Mouse (Mus musculus) stomach, embryonic 15.5 days (tissue): ENCODE results near the gene Gm14412. TPM values are rescaled to one million over a fixed set of nuclear protein-coding genes. Genes with fewer than 3 reads are reported as not detected.
"Not testable (repeated sequence)": the region's sequence is repeated elsewhere in the genome, so short reads cannot be mapped to it uniquely, and the experiment has no call there.

ENCODE experiments used
- ATAC-seq: fragments of 200-750 bp; cut with Nextera tagmentation; 2 replicates; pipeline ENCODE4 v1.8.0; 2017; ENCODE audit warnings: low read depth, moderate number of reproducible peaks, moderate TSS enrichment; ENCODE audit not compliant: insufficient read depth, low FRiP score
- H3K27ac ChIP-seq: fragments of 300-500 bp; sonication (generic); 2 replicates; pipeline ENCODE4 v1.5.1; 2015; ENCODE audit warnings: mild to moderate bottlenecking, inconsistent platforms
- H3K27me3 ChIP-seq: fragments of 300-500 bp; sonication (generic); replicated peaks from 2 replicates; pipeline ENCODE4 v1.6.1; 2015; ENCODE audit warnings: inconsistent platforms
- H3K36me3 ChIP-seq: fragments of 300-500 bp; sonication (generic); 2 replicates; pipeline ENCODE4 v1.6.1; 2015; ENCODE audit warnings: inconsistent platforms
- H3K4me1 ChIP-seq: fragments of 300-500 bp; sonication (generic); 2 replicates; pipeline ENCODE4 v1.6.1; 2015; ENCODE audit warnings: inconsistent platforms
- H3K4me2 ChIP-seq: fragments of 300-500 bp; sonication (generic); 2 replicates; pipeline ENCODE4 v1.6.1; 2015; ENCODE audit warnings: mild to moderate bottlenecking, inconsistent platforms
- H3K4me3 ChIP-seq: fragments of 300-500 bp; sonication (generic); replicated peaks from 2 replicates; pipeline ENCODE4 v1.5.1; 2015; ENCODE audit warnings: inconsistent platforms
- H3K9ac ChIP-seq: fragments of 300-500 bp; sonication (generic); 2 replicates; pipeline ENCODE4 v1.6.1; 2015; ENCODE audit warnings: inconsistent platforms
- H3K9me3 ChIP-seq: fragments of 300-500 bp; sonication (generic); 2 replicates; pipeline ENCODE4 v1.6.1; 2016; ENCODE audit warnings: inconsistent platforms
- WGBS: fragments of 180-500 bp; shearing (Covaris S2); methylation state at CpG from one replicate; pipeline ENCODE4 v1.1.7; 2015; 5-methylcytosine and 5-hydroxymethylcytosine counted together
- polyA plus RNA-seq: library from polyadenylated mRNA; unstranded; fragments of >200 nt; fragmentation: Nextera tagmentation; extraction: Ambion mirVana; gene quantifications from 2 replicates; pipeline ENCODE4 v1.2.1, GENCODE M21; 2015

Gm14412 gene
- 0.36 and 0.59 TPM in 2 replicates for polyA plus RNA-seq

GRCm38 (mm10) chr2:177324257-177324733, at the start of gene Gm14412:
Gene Gm14412 (minus strand): TSS chr2:177324307.
- not testable (repeated sequence) for H3K27me3 ChIP-seq, H3K4me3 ChIP-seq, ATAC-seq, H3K9me3 ChIP-seq, H3K4me2 ChIP-seq, H3K4me1 ChIP-seq, H3K9ac ChIP-seq, H3K27ac ChIP-seq, H3K36me3 ChIP-seq
- 87% methylated on average over 2 of the region's 2 CpGs for WGBS

- WGBS: 67% methylated on average over 4 of the region's 4 CpGs
- not testable (repeated sequence) for ATAC-seq, H3K9me3 ChIP-seq, H3K9ac ChIP-seq, H3K4me3 ChIP-seq, H3K27me3 ChIP-seq, H3K4me2 ChIP-seq, H3K4me1 ChIP-seq, H3K36me3 ChIP-seq, H3K27ac ChIP-seq
Measured at GRCm38 (mm10) chr2:177329661-177330292, 5.7 kb upstream of the Gm14412 start.

- H3K27ac ChIP-seq, ATAC-seq: not testable (repeated sequence)
Measured at GRCm38 (mm10) chr2:177321361-177321760, 2.7 kb downstream of the Gm14412 start.

GRCm38 (mm10) chr2:177320786-177321320, 3.3 kb downstream of the Gm14412 start:
- H3K27ac ChIP-seq, H3K9me3 ChIP-seq, H3K9ac ChIP-seq, H3K36me3 ChIP-seq, ATAC-seq, H3K4me3 ChIP-seq, H3K27me3 ChIP-seq, H3K4me2 ChIP-seq, H3K4me1 ChIP-seq: not testable (repeated sequence)
- WGBS: 42% methylated on average over 2 of the region's 2 CpGs

More at GRCm38 (mm10) chr2:177321361-177321760, 2.7 kb downstream of the Gm14412 start:
- H3K4me2 ChIP-seq, H3K36me3 ChIP-seq, H3K9me3 ChIP-seq, H3K4me1 ChIP-seq, H3K4me3 ChIP-seq, H3K27me3 ChIP-seq, H3K9ac ChIP-seq: not testable (repeated sequence)

GRCm38 (mm10) chr2:177318996-177319395, 5.1 kb downstream of the Gm14412 start:
- no peak overlapping the region for H3K4me3 ChIP-seq
- no peaks in the 10 kb centered on the region for H3K4me1 ChIP-seq
- H3K9ac ChIP-seq: no peak overlapping the region
- H3K4me2 ChIP-seq: no peak overlapping the region
- no peaks in the 10 kb centered on the region for H3K27me3 ChIP-seq
- H3K9me3 ChIP-seq: no peaks in the 10 kb centered on the region
- no peak overlapping the region for H3K27ac ChIP-seq
- no peak for ATAC-seq
- no peaks in the 10 kb centered on the region for H3K36me3 ChIP-seq
- WGBS: 71% methylated on average over 1 of the region's 1 CpGs

- not testable (repeated sequence) for H3K27me3 ChIP-seq, H3K9me3 ChIP-seq, H3K9ac ChIP-seq, H3K4me2 ChIP-seq, ATAC-seq, H3K4me1 ChIP-seq, H3K36me3 ChIP-seq, H3K27ac ChIP-seq, H3K4me3 ChIP-seq
- WGBS: 86% methylated on average over 4 of the region's 4 CpGs
Measured at GRCm38 (mm10) chr2:177309627-177310026, 14.5 kb downstream of the Gm14412 start.

GRCm38 (mm10) chr2:177304980-177305379, 19.1 kb downstream of the Gm14412 start:
- H3K36me3 ChIP-seq, H3K9me3 ChIP-seq, H3K27ac ChIP-seq, H3K4me1 ChIP-seq, H3K4me2 ChIP-seq, H3K9ac ChIP-seq, ATAC-seq, H3K4me3 ChIP-seq, H3K27me3 ChIP-seq: not testable (repeated sequence)
- no CpG with 5 or more reads among the region's 2 CpGs for WGBS

- not testable (repeated sequence) for H3K27ac ChIP-seq, H3K36me3 ChIP-seq, H3K9me3 ChIP-seq, H3K4me1 ChIP-seq, H3K9ac ChIP-seq, H3K4me2 ChIP-seq, H3K4me3 ChIP-seq, H3K27me3 ChIP-seq, ATAC-seq
- 30% methylated on average over 3 of the region's 3 CpGs for WGBS
Measured at GRCm38 (mm10) chr2:177283701-177284100, 40.4 kb downstream of the Gm14412 start.

GRCm38 (mm10) chr2:177277754-177278153, 46.4 kb downstream of the Gm14412 start:
- not testable (repeated sequence) for H3K4me2 ChIP-seq, H3K9me3 ChIP-seq, ATAC-seq, H3K4me1 ChIP-seq, H3K4me3 ChIP-seq, H3K27ac ChIP-seq, H3K36me3 ChIP-seq, H3K9ac ChIP-seq, H3K27me3 ChIP-seq
- WGBS: 76% methylated on average over 2 of the region's 2 CpGs

- H3K27me3 ChIP-seq, H3K36me3 ChIP-seq, H3K4me3 ChIP-seq, H3K4me2 ChIP-seq, H3K9me3 ChIP-seq, H3K9ac ChIP-seq, H3K4me1 ChIP-seq, ATAC-seq, H3K27ac ChIP-seq: not testable (repeated sequence)
- 80% methylated on average over 2 of the region's 2 CpGs for WGBS
Measured at GRCm38 (mm10) chr2:177272237-177272636, 51.9 kb downstream of the Gm14412 start.

GRCm38 (mm10) chr2:177266936-177267335, 57.2 kb downstream of the Gm14412 start, which contains the start of gene Gm14409:
Gene Gm14409 (minus strand): TSS chr2:177267036.
- H3K4me1 ChIP-seq, H3K36me3 ChIP-seq, H3K4me2 ChIP-seq, H3K27ac ChIP-seq, H3K27me3 ChIP-seq, H3K9ac ChIP-seq, ATAC-seq, H3K4me3 ChIP-seq, H3K9me3 ChIP-seq: not testable (repeated sequence)
- no CpG with 5 or more reads among the region's 2 CpGs for WGBS
